Mouse (Mus musculus): ENCODE results near the gene Olfr318. TPM values are rescaled to one million over a fixed set of nuclear protein-coding genes. Genes with fewer than 3 reads are reported as not detected.
"Not testable (repeated sequence)": the region's sequence is repeated elsewhere in the genome, so short reads cannot be mapped to it uniquely, and the experiment has no call there.

The Olfr318 gene
- polyA plus RNA-seq (2016; fragmentation: Nextera tagmentation; extraction: Ambion mirVana), result not detected in 2 replicates

- Histone ChIP-seq H3K4me1 (no peaks in the 10 kb centered on the region), H3K4me3 (no peak within 1 kb of the TSS), H3K36me3 (no peaks in the 10 kb centered on the region), H3K27me3 (ENCODE audit: low read depth, poor library complexity, severe bottlenecking) (no peaks in the 10 kb centered on the region), H3K27ac (no peak within 1 kb of the TSS), H3K9me3 (replicated peaks) (no peaks in the 10 kb centered on the region)
- DNase-seq (ENCODE audit: low spot score), result no peak
Measured at GRCm38 (mm10) chr11:58723914-58724313, at the start of gene Olfr318. Olfr318 (minus strand) TSS chr11:58724014.

GRCm38 (mm10) chr11:58772888-58773287, 49.1 kb upstream of the Olfr318 start, which contains the start of gene Olfr315:
Olfr315 (plus strand) TSS chr11:58773188.
- Histone ChIP-seq H3K36me3 (no peaks in the 10 kb centered on the region), H3K27me3 (ENCODE audit: low read depth, poor library complexity, severe bottlenecking) (no peaks in the 10 kb centered on the region), H3K4me1 (no peaks in the 10 kb centered on the region), H3K27ac (no peak within 1 kb of the TSS), H3K9me3 (replicated peaks) (no peaks in the 10 kb centered on the region), H3K4me3 (no peak within 1 kb of the TSS)
- no peak for DNase-seq (ENCODE audit: low spot score)

- 92% methylated on average over 2 of the region's 2 CpGs for WGBS
- H3K27me3 ChIP-seq (ENCODE audit: low read depth, poor library complexity, severe bottlenecking), result no peaks in the 10 kb centered on the region
- no peaks in the 10 kb centered on the region for H3K9me3 ChIP-seq (replicated peaks)
- H3K4me3 ChIP-seq, result no peak within 1 kb of the TSS
- H3K27ac ChIP-seq, result no peak within 1 kb of the TSS
- no peaks in the 10 kb centered on the region for H3K36me3 ChIP-seq
- no peak for DNase-seq (ENCODE audit: low spot score)
- no peaks in the 10 kb centered on the region for H3K4me1 ChIP-seq
Measured at GRCm38 (mm10) chr11:58752434-58752833, 28.6 kb upstream of the Olfr318 start, which contains the start of gene Olfr316. Olfr316 (plus strand) TSS chr11:58752734.

GRCm38 (mm10) chr11:58751096-58751495, 27.3 kb upstream of the Olfr318 start:
- H3K27me3 ChIP-seq (ENCODE audit: low read depth, poor library complexity, severe bottlenecking); H3K4me1 ChIP-seq; H3K27ac ChIP-seq; H3K4me3 ChIP-seq; H3K36me3 ChIP-seq; H3K9me3 ChIP-seq (replicated peaks); DNase-seq (ENCODE audit: low spot score): not testable (repeated sequence)
- 77% methylated on average over 18 of the region's 18 CpGs for WGBS

- Histone ChIP-seq H3K27ac (no peak within 1 kb of the TSS), H3K4me1 (no peaks in the 10 kb centered on the region), H3K36me3 (no peaks in the 10 kb centered on the region), H3K27me3 (ENCODE audit: low read depth, poor library complexity, severe bottlenecking) (no peaks in the 10 kb centered on the region), H3K4me3 (no peak within 1 kb of the TSS), H3K9me3 (replicated peaks) (no peaks in the 10 kb centered on the region)
- WGBS, result 75% methylated on average over 4 of the region's 4 CpGs
- DNase-seq (ENCODE audit: low spot score), result no peak
Measured at GRCm38 (mm10) chr11:58738792-58739262, 15.0 kb upstream of the Olfr318 start, which contains the start of gene Olfr317. Olfr317 (minus strand) TSS chr11:58739212.

- Histone ChIP-seq H3K9me3 (replicated peaks) (no peaks in the 10 kb centered on the region), H3K4me1 (no peaks in the 10 kb centered on the region), H3K4me3 (no peak overlapping the region), H3K27me3 (ENCODE audit: low read depth, poor library complexity, severe bottlenecking) (no peaks in the 10 kb centered on the region), H3K27ac (no peak overlapping the region), H3K36me3 (no peaks in the 10 kb centered on the region)
- no peak for DNase-seq (ENCODE audit: low spot score)
- WGBS, result 79% methylated on average over 3 of the region's 3 CpGs
Measured at GRCm38 (mm10) chr11:58733372-58733771, 9.6 kb upstream of the Olfr318 start.

GRCm38 (mm10) chr11:58727896-58728650, 4.3 kb upstream of the Olfr318 start:
- H3K4me1 ChIP-seq; H3K36me3 ChIP-seq; H3K9me3 ChIP-seq (replicated peaks); H3K4me3 ChIP-seq; H3K27ac ChIP-seq; H3K27me3 ChIP-seq (ENCODE audit: low read depth, poor library complexity, severe bottlenecking); DNase-seq (ENCODE audit: low spot score): not testable (repeated sequence)
- WGBS, result 83% methylated on average over 6 of the region's 6 CpGs

GRCm38 (mm10) chr11:58719701-58720100, 4.1 kb downstream of the Olfr318 start:
- H3K36me3 ChIP-seq, result no peaks in the 10 kb centered on the region
- no peak overlapping the region for H3K4me3 ChIP-seq
- H3K27me3 ChIP-seq (ENCODE audit: low read depth, poor library complexity, severe bottlenecking), result no peaks in the 10 kb centered on the region
- H3K27ac ChIP-seq, result no peak overlapping the region
- DNase-seq (ENCODE audit: low spot score), result no peak
- no peaks in the 10 kb centered on the region for H3K9me3 ChIP-seq (replicated peaks)
- WGBS, result 95% methylated on average over 4 of the region's 4 CpGs
- H3K4me1 ChIP-seq, result no peaks in the 10 kb centered on the region

GRCm38 (mm10) chr11:58717723-58718122, 6.1 kb downstream of the Olfr318 start:
- not testable (repeated sequence) for H3K4me1 ChIP-seq; H3K36me3 ChIP-seq; H3K27me3 ChIP-seq (ENCODE audit: low read depth, poor library complexity, severe bottlenecking); H3K4me3 ChIP-seq; H3K27ac ChIP-seq; DNase-seq (ENCODE audit: low spot score); H3K9me3 ChIP-seq (replicated peaks)
- 95% methylated on average over 7 of the region's 7 CpGs for WGBS

GRCm38 (mm10) chr11:58709086-58709485, 14.7 kb downstream of the Olfr318 start:
- H3K27me3 ChIP-seq (ENCODE audit: low read depth, poor library complexity, severe bottlenecking), result no peaks in the 10 kb centered on the region
- no peak overlapping the region for H3K4me3 ChIP-seq
- no peaks in the 10 kb centered on the region for H3K9me3 ChIP-seq (replicated peaks)
- no peak for DNase-seq (ENCODE audit: low spot score)
- H3K27ac ChIP-seq, result no peak overlapping the region
- no peaks in the 10 kb centered on the region for H3K36me3 ChIP-seq
- no peaks in the 10 kb centered on the region for H3K4me1 ChIP-seq
- WGBS, result 85% methylated on average over 11 of the region's 11 CpGs

- no peaks in the 10 kb centered on the region for H3K27me3 ChIP-seq (ENCODE audit: low read depth, poor library complexity, severe bottlenecking)
- WGBS, result 85% methylated on average over 3 of the region's 3 CpGs
- H3K4me1 ChIP-seq, result no peaks in the 10 kb centered on the region
- peaks cover 4% of the 10 kb centered on the region; the same call in 1 of the 2 replicates for H3K9me3 ChIP-seq (replicated peaks)
- no peak within 1 kb of the TSS for H3K4me3 ChIP-seq
- H3K27ac ChIP-seq, result no peak within 1 kb of the TSS
- no peak for DNase-seq (ENCODE audit: low spot score)
- H3K36me3 ChIP-seq, result no peaks in the 10 kb centered on the region
Measured at GRCm38 (mm10) chr11:58698862-58699261, 25.0 kb downstream of the Olfr318 start, which contains the start of gene Olfr319. Olfr319 (plus strand) TSS chr11:58699162.

GRCm38 (mm10) chr11:58680799-58681198, 43.0 kb downstream of the Olfr318 start, which contains the start of gene Olfr320:
Olfr320 (plus strand) TSS chr11:58681099.
- Histone ChIP-seq H3K4me1 (no peaks in the 10 kb centered on the region), H3K27ac (no peak within 1 kb of the TSS), H3K36me3 (no peaks in the 10 kb centered on the region), H3K4me3 (no peak within 1 kb of the TSS), H3K9me3 (replicated peaks) (no peaks in the 10 kb centered on the region), H3K27me3 (ENCODE audit: low read depth, poor library complexity, severe bottlenecking) (no peaks in the 10 kb centered on the region)
- no peak for DNase-seq (ENCODE audit: low spot score)
- 86% methylated on average over 1 of the region's 1 CpGs for WGBS

GRCm38 (mm10) chr11:58671825-58672224, 52.0 kb downstream of the Olfr318 start:
- DNase-seq (ENCODE audit: low spot score), result no peak
- no peaks in the 10 kb centered on the region for H3K4me1 ChIP-seq
- no peak overlapping the region for H3K4me3 ChIP-seq
- no peak overlapping the region for H3K27ac ChIP-seq
- no peaks in the 10 kb centered on the region for H3K9me3 ChIP-seq (replicated peaks)
- H3K36me3 ChIP-seq, result no peaks in the 10 kb centered on the region
- 59% methylated on average over 4 of the region's 4 CpGs for WGBS
- H3K27me3 ChIP-seq (ENCODE audit: low read depth, poor library complexity, severe bottlenecking), result no peaks in the 10 kb centered on the region
